Mouse (Mus musculus): Measurements from ENCODE around the gene Gtf2ird1. TPM values are rescaled to one million over a fixed set of nuclear protein-coding genes. Genes with fewer than 3 reads are reported as not detected.

Gtf2ird1 gene
- total RNA-seq (2021) = 10 to 100 TPM; 18.2 to 26.3 TPM

GRCm38 (mm10) chr5:134456503-134456962 lies at the start of gene Gtf2ird1:
Gene Gtf2ird1 (minus strand): TSS chr5:134456716.
- DNase-seq (ENCODE audit: low spot score) = peak; percentile 58
- intact Hi-C loops (cut with DNase I) = loop anchor here (5.0 kb wide), 1 partner anchor 34 kb away; no protein-coding TSS in a partner anchor

DNA sequence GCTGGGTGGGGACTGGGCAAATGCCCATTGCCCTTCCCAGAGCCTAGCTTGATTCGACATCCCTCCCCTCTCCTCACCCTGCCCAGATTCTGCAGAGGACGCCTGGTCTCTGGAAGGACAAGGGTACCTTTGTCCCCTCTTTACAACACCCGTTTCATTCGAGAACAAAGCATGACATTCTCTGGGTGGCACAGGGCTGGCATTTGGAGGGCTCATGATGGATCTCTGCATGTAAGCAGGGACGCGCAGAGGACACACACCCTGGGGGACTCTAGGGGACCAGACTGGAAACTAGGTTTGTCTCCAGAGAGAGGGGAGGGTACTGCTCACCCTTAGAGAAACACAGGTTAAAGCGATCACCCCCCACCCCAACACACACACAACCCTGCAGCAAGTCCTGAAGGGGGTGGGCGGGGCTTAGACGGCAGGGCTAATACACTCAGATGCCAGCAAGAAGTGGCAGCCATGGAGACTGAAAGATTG lies 49.3 kb upstream of the Gtf2ird1 start:
- DNase-seq (ENCODE audit: low spot score) = no peak
- intact Hi-C loops (cut with DNase I) = loop anchor here (2.0 kb wide), 3 partner anchors 39 to 199 kb away; partner anchors contain the start of gene Rfc2

GRCm38 (mm10) chr5:134502591-134502990 lies 46.1 kb upstream of the Gtf2ird1 start:
- intact Hi-C loops (cut with DNase I) = no loop called here
- DNase-seq (ENCODE audit: low spot score) = no peak

- no peak for DNase-seq (ENCODE audit: low spot score)
- intact Hi-C loops (cut with DNase I) = no loop called here
Observed at GRCm38 (mm10) chr5:134501453-134501852, 44.9 kb upstream of the Gtf2ird1 start.

- no peak for DNase-seq (ENCODE audit: low spot score)
- intact Hi-C loops (cut with DNase I) = no loop called here
Observed at GRCm38 (mm10) chr5:134500681-134501080, 44.2 kb upstream of the Gtf2ird1 start.

GRCm38 (mm10) chr5:134500062-134500461 lies 43.5 kb upstream of the Gtf2ird1 start:
- DNase-seq (ENCODE audit: low spot score) = no peak
- intact Hi-C loops (cut with DNase I) = no loop called here

GRCm38 (mm10) chr5:134497026-134497425 lies 40.5 kb upstream of the Gtf2ird1 start:
- DNase-seq (ENCODE audit: low spot score) = no peak
- intact Hi-C loops (cut with DNase I) = loop anchor here (2.0 kb wide), 1 partner anchor 86 kb away; no protein-coding TSS in a partner anchor

GRCm38 (mm10) chr5:134495796-134496195 lies 39.3 kb upstream of the Gtf2ird1 start:
- intact Hi-C loops (cut with DNase I) = loop anchor here (2.0 kb wide), 3 partner anchors 87 to 405 kb away; no protein-coding TSS in a partner anchor
- DNase-seq (ENCODE audit: low spot score) = no peak

DNA sequence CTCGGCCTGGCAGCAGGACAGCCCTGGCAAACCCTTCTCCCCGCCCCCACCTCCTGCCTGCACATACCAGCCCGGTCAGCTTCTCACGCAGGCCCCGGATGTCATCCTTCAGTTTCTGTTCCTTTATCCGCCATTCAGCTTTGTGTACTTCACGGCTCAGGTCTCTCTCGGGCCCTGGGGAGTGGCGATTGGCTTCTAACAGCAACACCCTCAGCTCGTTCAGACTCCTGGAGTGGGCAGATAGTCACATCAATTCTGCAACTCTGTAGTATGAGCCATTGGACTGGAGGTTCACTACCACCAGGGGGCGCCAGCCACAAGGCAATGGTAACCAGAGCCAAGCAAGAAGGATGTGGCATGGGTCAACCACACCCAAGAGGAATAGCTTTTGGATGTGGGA lies 37.6 kb upstream of the Gtf2ird1 start:
- DNase-seq (ENCODE audit: low spot score) = peak; percentile 69
- intact Hi-C loops (cut with DNase I) = loop anchor here (1.0 to 2.0 kb wide), 3 partner anchors 123 to 407 kb away; no protein-coding TSS in a partner anchor

- intact Hi-C loops (cut with DNase I) = no loop called here
- DNase-seq (ENCODE audit: low spot score) = no peak
Observed at GRCm38 (mm10) chr5:134492956-134493355, 36.4 kb upstream of the Gtf2ird1 start.

DNA sequence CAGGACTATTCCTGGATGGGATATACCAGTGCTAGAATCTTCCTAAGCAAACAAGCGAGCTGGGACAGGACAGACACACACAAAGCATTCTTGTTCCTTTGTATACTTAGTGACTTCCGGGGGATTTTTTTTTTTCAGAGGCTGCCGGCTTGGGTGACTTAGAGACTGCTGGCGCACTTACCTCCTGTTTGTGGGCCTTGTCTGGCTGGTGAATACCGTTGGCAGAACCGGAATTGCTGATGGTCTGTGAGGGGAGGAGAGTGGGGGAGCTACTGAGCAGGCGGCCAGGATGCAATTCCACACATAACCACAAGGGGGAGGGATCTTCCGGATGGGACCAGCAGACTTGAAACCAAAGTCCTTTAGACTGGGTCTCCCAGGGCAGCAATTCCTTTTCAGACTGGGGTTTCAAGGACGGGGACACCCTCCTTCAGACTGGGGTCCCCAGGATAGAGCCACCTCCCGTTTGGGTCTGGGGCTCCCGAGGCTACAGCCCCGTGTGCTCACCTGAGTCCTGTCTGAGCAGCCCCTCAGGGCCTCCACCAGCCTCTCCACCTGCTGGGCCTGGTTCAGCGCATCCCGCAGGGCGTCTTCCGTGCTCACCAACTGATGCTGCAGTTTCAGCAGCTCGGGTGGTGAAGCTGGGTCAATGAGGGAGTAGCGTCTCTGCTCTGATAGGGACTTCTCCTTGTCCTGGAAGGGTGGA lies 35.3 kb upstream of the Gtf2ird1 start:
- DNase-seq (ENCODE audit: low spot score) = peak; percentile 60
- intact Hi-C loops (cut with DNase I) = no loop called here

DNA sequence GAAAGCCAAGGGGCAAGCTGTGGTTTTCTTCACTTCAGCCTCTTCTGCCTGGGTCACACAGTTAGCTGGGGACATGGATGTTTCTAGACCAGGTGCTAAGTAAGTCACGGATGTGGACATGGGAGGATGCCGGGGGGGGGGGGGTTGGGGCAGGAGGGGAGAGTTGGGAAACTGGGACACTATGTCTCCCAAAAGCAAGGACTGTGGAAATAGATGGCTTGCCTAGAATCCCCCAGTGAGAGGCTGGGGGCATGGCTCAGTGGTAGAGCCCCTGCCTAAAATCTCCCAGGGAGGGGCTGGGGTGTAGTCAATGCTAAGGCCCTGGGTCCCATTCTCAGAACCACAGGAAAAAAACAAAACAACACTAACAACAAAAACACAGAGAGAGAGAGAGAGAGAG lies 34.7 kb upstream of the Gtf2ird1 start:
- intact Hi-C loops (cut with DNase I) = no loop called here
- no peak for DNase-seq (ENCODE audit: low spot score)

DNA sequence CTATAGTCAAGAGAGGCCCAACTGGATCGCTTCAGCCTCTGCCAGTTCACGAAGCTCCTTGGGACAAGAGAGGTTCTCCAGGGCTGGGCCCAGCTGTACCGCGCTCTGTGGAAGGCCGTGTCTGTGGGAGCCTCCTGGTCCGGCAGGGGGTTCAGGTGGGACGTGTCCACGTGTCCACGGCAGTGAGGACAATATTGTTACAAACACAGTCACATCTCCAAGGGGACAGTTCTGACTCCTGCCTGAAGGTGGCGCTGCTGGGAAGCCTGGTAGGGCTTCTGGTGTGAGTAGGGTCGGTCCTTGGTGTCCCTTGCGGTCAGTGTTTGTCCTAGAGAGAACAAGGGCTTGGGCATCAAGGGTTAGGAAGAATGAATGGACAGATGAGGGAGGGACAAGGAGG lies 33.9 kb upstream of the Gtf2ird1 start:
- DNase-seq (ENCODE audit: low spot score) = no peak
- intact Hi-C loops (cut with DNase I) = no loop called here

- no peak for DNase-seq (ENCODE audit: low spot score)
- intact Hi-C loops (cut with DNase I) = loop anchor here (5.0 kb wide), 1 partner anchor 307 kb away; the partner anchor contains the start of gene Gtf2ird2
Observed at GRCm38 (mm10) chr5:134489583-134489982, 33.1 kb upstream of the Gtf2ird1 start.

- DNase-seq (ENCODE audit: low spot score) = no peak
- intact Hi-C loops (cut with DNase I) = loop anchor here (5.0 kb wide), 1 partner anchor 306 kb away; the partner anchor contains the start of gene Gtf2ird2
Observed at GRCm38 (mm10) chr5:134488596-134488995, 32.1 kb upstream of the Gtf2ird1 start.

DNA sequence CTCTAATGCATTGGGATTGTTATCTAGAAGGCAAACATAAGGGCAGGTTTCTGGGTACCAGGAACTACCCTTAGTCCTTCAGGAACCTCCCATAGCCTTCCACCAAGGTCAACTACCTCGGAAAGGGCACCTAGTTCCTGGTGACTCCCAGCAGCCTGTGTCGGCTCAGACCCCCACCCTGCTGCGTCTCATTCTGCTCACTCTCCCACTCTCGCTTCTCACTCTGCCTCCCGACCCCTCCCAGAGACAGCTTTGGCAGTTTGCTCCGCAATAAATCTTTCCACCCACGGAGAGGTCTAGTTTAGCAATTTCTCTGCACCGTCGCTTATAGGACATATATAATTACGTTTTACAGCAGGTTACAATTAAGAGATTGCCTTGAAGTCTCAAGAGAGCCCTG lies 31.5 kb upstream of the Gtf2ird1 start:
- intact Hi-C loops (cut with DNase I) = loop anchor here (5.0 kb wide), 1 partner anchor 306 kb away; the partner anchor contains the start of gene Gtf2ird2
- no peak for DNase-seq (ENCODE audit: low spot score)

- intact Hi-C loops (cut with DNase I) = loop anchor here (1.0 to 5.0 kb wide), 3 partner anchors 101 to 304 kb away; partner anchors contain the start of gene Gtf2ird2
- DNase-seq (ENCODE audit: low spot score) = no peak
Observed at GRCm38 (mm10) chr5:134485900-134486665, 29.6 kb upstream of the Gtf2ird1 start.

GRCm38 (mm10) chr5:134485183-134485730 lies 28.7 kb upstream of the Gtf2ird1 start:
- DNase-seq (ENCODE audit: low spot score) = no peak
- intact Hi-C loops (cut with DNase I) = loop anchor here (2.0 to 5.0 kb wide), 2 partner anchors 110 to 303 kb away; partner anchors contain the start of gene Gtf2ird2

DNA sequence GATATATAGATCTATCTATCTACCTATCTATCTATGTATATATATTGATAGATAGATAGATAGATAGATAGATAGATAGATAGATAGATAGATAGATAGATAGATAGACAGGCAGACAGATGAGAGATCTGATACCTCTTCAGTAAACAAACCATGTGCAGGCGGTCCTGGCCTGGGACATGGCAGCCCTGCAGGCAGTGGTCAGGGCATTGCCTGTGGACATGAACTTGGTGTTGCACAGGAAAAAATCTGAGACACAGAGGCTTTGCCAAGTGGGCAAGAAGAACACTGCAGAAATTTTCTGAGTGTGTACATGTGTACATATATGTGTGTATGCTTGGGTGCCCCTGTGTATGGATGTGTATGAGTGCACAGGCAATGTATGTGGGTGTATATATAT lies 26.8 kb upstream of the Gtf2ird1 start:
- intact Hi-C loops (cut with DNase I) = no loop called here
- DNase-seq (ENCODE audit: low spot score) = no peak

GRCm38 (mm10) chr5:134482331-134482730 lies 25.8 kb upstream of the Gtf2ird1 start:
- intact Hi-C loops (cut with DNase I) = no loop called here
- DNase-seq (ENCODE audit: low spot score) = no peak

Data from heart, postnatal 25 days (tissue).